Mouse (Mus musculus) midbrain, embryonic 13.5 days (tissue): Measurements from ENCODE around the gene Tmem38b. TPM values are rescaled to one million over a fixed set of nuclear protein-coding genes. Genes with fewer than 3 reads are reported as not detected.

ENCODE experiments used
- ATAC-seq: fragments of 200-750 bp; cut with Nextera tagmentation; 2 replicates; pipeline ENCODE4 v1.8.0; 2017; ENCODE audit warnings: mild to moderate bottlenecking, moderate TSS enrichment, moderate library complexity
- H3K27ac ChIP-seq: fragments of 300-500 bp; sonication (generic); 2 replicates; pipeline ENCODE4 v1.5.1; 2015; ENCODE audit warnings: inconsistent platforms, mild to moderate bottlenecking, moderate library complexity
- H3K27me3 ChIP-seq: fragments of 300-500 bp; sonication (generic); 2 replicates; pipeline ENCODE4 v1.6.1; 2015; ENCODE audit warnings: mild to moderate bottlenecking, inconsistent platforms
- H3K36me3 ChIP-seq: fragments of 300-500 bp; sonication (generic); 2 replicates; pipeline ENCODE4 v1.6.1; 2015; ENCODE audit warnings: mild to moderate bottlenecking, inconsistent platforms
- H3K4me1 ChIP-seq: fragments of 300-500 bp; sonication (generic); replicated peaks from 2 replicates; pipeline ENCODE4 v1.6.1; 2015; ENCODE audit warnings: inconsistent platforms
- H3K4me2 ChIP-seq: fragments of 300-500 bp; sonication (generic); replicated peaks from 2 replicates; pipeline ENCODE4 v1.6.1; 2015; ENCODE audit warnings: moderate library complexity, mild to moderate bottlenecking, inconsistent platforms
- H3K4me3 ChIP-seq: fragments of 300-500 bp; sonication (generic); replicated peaks from 2 replicates; pipeline ENCODE4 v1.5.1; 2015; ENCODE audit warnings: mild to moderate bottlenecking, inconsistent platforms
- H3K9ac ChIP-seq: fragments of 300-500 bp; sonication (generic); replicated peaks from 2 replicates; pipeline ENCODE4 v1.6.1; 2015; ENCODE audit warnings: mild to moderate bottlenecking, inconsistent platforms
- H3K9me3 ChIP-seq: fragments of 300-500 bp; sonication (generic); 2 replicates; pipeline ENCODE4 v1.6.1; 2016; ENCODE audit warnings: mild to moderate bottlenecking, inconsistent platforms
- WGBS: fragments of 180-500 bp; shearing (Covaris S2); methylation state at CpG from one replicate; pipeline ENCODE4 v1.1.7; 2015; 5-methylcytosine and 5-hydroxymethylcytosine counted together
- polyA plus RNA-seq: library from polyadenylated mRNA; unstranded; fragments of >200 nt; fragmentation: Nextera tagmentation; extraction: Ambion mirVana; gene quantifications from 2 replicates; pipeline ENCODE4 v1.2.1, GENCODE M21; 2015

Gene Tmem38b
- polyA plus RNA-seq, 1 experiment from 2014 or later: 11.1 TPM

- Histone ChIP-seq H3K9ac (no peak overlapping the region), H3K36me3 (no peaks in the 10 kb centered on the region), H3K9me3 (no peaks in the 10 kb centered on the region), H3K4me2 (no peak overlapping the region), H3K27ac (no peak overlapping the region), H3K27me3 (no peaks in the 10 kb centered on the region), H3K4me1 (peaks cover 29% of the 10 kb centered on the region), H3K4me3 (no peak overlapping the region)
- 0 out of 2 replicates have a peak, but pooled peaks have one; percentile 48 for ATAC-seq
- WGBS: 41% methylated on average over 3 of the region's 3 CpGs
These were observed 6.5 kb downstream of the Tmem38b start for GRCm38 (mm10) chr4:53832321-53832720.

- Histone ChIP-seq H3K4me1 (peaks cover 23% of the 10 kb centered on the region), H3K9me3 (no peaks in the 10 kb centered on the region), H3K4me3 (no peak overlapping the region), H3K27me3 (no peaks in the 10 kb centered on the region), H3K9ac (no peak overlapping the region), H3K4me2 (no peak overlapping the region), H3K27ac (no peak overlapping the region), H3K36me3 (0 out of 2 replicates have a peak, but pooled peaks cover 2% of the 10 kb centered on the region)
- WGBS: 24% methylated on average over 5 of the region's 5 CpGs
- ATAC-seq: no peak
These were observed 11.1 kb downstream of the Tmem38b start for GRCm38 (mm10) chr4:53836978-53837377.

GRCm38 (mm10) chr4:53840158-53840870 is 14.5 kb downstream of the Tmem38b start:
- Histone ChIP-seq H3K9me3 (no peaks in the 10 kb centered on the region), H3K27ac (no peak overlapping the region), H3K36me3 (0 out of 2 replicates have a peak, but pooled peaks cover 2% of the 10 kb centered on the region), H3K4me1 (peaks cover 20% of the 10 kb centered on the region), H3K4me3 (no peak overlapping the region), H3K27me3 (no peaks in the 10 kb centered on the region), H3K4me2 (no peak overlapping the region), H3K9ac (no peak overlapping the region)
- no peak for ATAC-seq
- 87% methylated on average over 15 of the region's 15 CpGs for WGBS

GRCm38 (mm10) chr4:53843553-53843952 is 17.7 kb downstream of the Tmem38b start:
- H3K27ac ChIP-seq: no peak overlapping the region
- 64% methylated on average over 8 of the region's 8 CpGs for WGBS
- H3K4me2 ChIP-seq: no peak overlapping the region
- no peaks in the 10 kb centered on the region for H3K9me3 ChIP-seq
- 0 out of 2 replicates have a peak, but pooled peaks cover 2% of the 10 kb centered on the region for H3K36me3 ChIP-seq
- H3K4me3 ChIP-seq: no peak overlapping the region
- ATAC-seq: no peak
- peaks cover 12% of the 10 kb centered on the region; the same call in 1 of the 2 replicates for H3K4me1 ChIP-seq
- H3K9ac ChIP-seq: no peak overlapping the region
- no peaks in the 10 kb centered on the region for H3K27me3 ChIP-seq

- Histone ChIP-seq H3K4me3 (no peak overlapping the region), H3K9ac (0 out of 2 replicates have a peak overlapping the region, but pooled peaks have one; percentile 7), H3K36me3 (0 out of 2 replicates have a peak, but pooled peaks cover 2% of the 10 kb centered on the region), H3K4me1 (peaks cover 12% of the 10 kb centered on the region; the same call in 1 of the 2 replicates), H3K4me2 (no peak overlapping the region), H3K27me3 (no peaks in the 10 kb centered on the region), H3K9me3 (no peaks in the 10 kb centered on the region), H3K27ac (0 out of 2 replicates have a peak overlapping the region, but pooled peaks have one; percentile 44)
- WGBS: 26% methylated on average over 6 of the region's 6 CpGs
- peak; percentile 75 for ATAC-seq
These were observed 19.2 kb downstream of the Tmem38b start for GRCm38 (mm10) chr4:53844835-53845619.

- Histone ChIP-seq H3K4me1 (peaks cover 8% of the 10 kb centered on the region; the same call in 1 of the 2 replicates), H3K27me3 (no peaks in the 10 kb centered on the region), H3K4me2 (no peak overlapping the region), H3K27ac (no peak overlapping the region), H3K9me3 (no peaks in the 10 kb centered on the region), H3K36me3 (peaks cover 4% of the 10 kb centered on the region), H3K4me3 (no peak overlapping the region), H3K9ac (no peak overlapping the region)
- ATAC-seq: no peak
- 86% methylated on average over 1 of the region's 1 CpGs for WGBS
These were observed 19.8 kb downstream of the Tmem38b start for GRCm38 (mm10) chr4:53845656-53846055.

- Histone ChIP-seq H3K9ac (no peak overlapping the region), H3K27me3 (no peaks in the 10 kb centered on the region), H3K4me1 (peaks cover 8% of the 10 kb centered on the region; the same call in 1 of the 2 replicates), H3K9me3 (no peaks in the 10 kb centered on the region), H3K4me3 (no peak overlapping the region), H3K4me2 (no peak overlapping the region), H3K36me3 (peaks cover 8% of the 10 kb centered on the region), H3K27ac (no peak overlapping the region)
- WGBS: 66% methylated on average over 2 of the region's 2 CpGs
- no peak for ATAC-seq
These were observed 20.5 kb downstream of the Tmem38b start for GRCm38 (mm10) chr4:53846326-53846725.

GRCm38 (mm10) chr4:53847541-53847940 is 21.7 kb downstream of the Tmem38b start:
- 95% methylated on average over 4 of the region's 4 CpGs for WGBS
- Histone ChIP-seq H3K4me1 (peaks cover 8% of the 10 kb centered on the region; the same call in 1 of the 2 replicates), H3K27me3 (no peaks in the 10 kb centered on the region), H3K9me3 (no peaks in the 10 kb centered on the region), H3K4me3 (no peak overlapping the region), H3K9ac (no peak overlapping the region), H3K36me3 (peaks cover 11% of the 10 kb centered on the region), H3K27ac (no peak overlapping the region), H3K4me2 (no peak overlapping the region)
- no peak for ATAC-seq

- Histone ChIP-seq H3K4me3 (no peak overlapping the region), H3K9me3 (no peaks in the 10 kb centered on the region), H3K36me3 (peaks cover 11% of the 10 kb centered on the region), H3K4me1 (peaks cover 8% of the 10 kb centered on the region; the same call in 1 of the 2 replicates), H3K27ac (no peak overlapping the region), H3K9ac (no peak overlapping the region), H3K4me2 (no peak overlapping the region), H3K27me3 (no peaks in the 10 kb centered on the region)
- no peak for ATAC-seq
- WGBS: 95% methylated on average over 3 of the region's 3 CpGs
These were observed 22.5 kb downstream of the Tmem38b start for GRCm38 (mm10) chr4:53848308-53848707.

- H3K4me3 ChIP-seq: no peak overlapping the region
- no peak for ATAC-seq
- H3K4me2 ChIP-seq: no peak overlapping the region
These were observed 23.0 kb downstream of the Tmem38b start for GRCm38 (mm10) chr4:53848816-53849215.

GRCm38 (mm10) chr4:53849804-53850203 is 24.0 kb downstream of the Tmem38b start:
- Histone ChIP-seq H3K4me3 (no peak overlapping the region), H3K9ac (no peak overlapping the region), H3K4me2 (no peak overlapping the region), H3K27me3 (no peaks in the 10 kb centered on the region), H3K9me3 (no peaks in the 10 kb centered on the region), H3K27ac (no peak overlapping the region), H3K4me1 (peaks cover 3% of the 10 kb centered on the region; the same call in 1 of the 2 replicates), H3K36me3 (peaks cover 17% of the 10 kb centered on the region)
- ATAC-seq: no peak
- 0% methylated on average over 1 of the region's 1 CpGs for WGBS

More at GRCm38 (mm10) chr4:53848816-53849215, 23.0 kb downstream of the Tmem38b start:
- WGBS: 92% methylated on average over 8 of the region's 8 CpGs
- peaks cover 11% of the 10 kb centered on the region for H3K36me3 ChIP-seq
- no peak overlapping the region for H3K27ac ChIP-seq
- H3K9ac ChIP-seq: no peak overlapping the region
- no peaks in the 10 kb centered on the region for H3K9me3 ChIP-seq
- H3K4me1 ChIP-seq: peaks cover 8% of the 10 kb centered on the region; the same call in 1 of the 2 replicates
- no peaks in the 10 kb centered on the region for H3K27me3 ChIP-seq

GRCm38 (mm10) chr4:53853333-53853732 is 27.5 kb downstream of the Tmem38b start:
- Histone ChIP-seq H3K36me3 (peaks cover 17% of the 10 kb centered on the region), H3K9me3 (no peaks in the 10 kb centered on the region), H3K27ac (no peak overlapping the region), H3K9ac (no peak overlapping the region), H3K4me2 (no peak overlapping the region), H3K4me1 (no peaks in the 10 kb centered on the region), H3K27me3 (no peaks in the 10 kb centered on the region), H3K4me3 (no peak overlapping the region)
- no peak for ATAC-seq
- WGBS: 87% methylated on average over 1 of the region's 1 CpGs
